8 mouse cellular contexts compared by ENCODE assay signal in the genomic region with DNA sequence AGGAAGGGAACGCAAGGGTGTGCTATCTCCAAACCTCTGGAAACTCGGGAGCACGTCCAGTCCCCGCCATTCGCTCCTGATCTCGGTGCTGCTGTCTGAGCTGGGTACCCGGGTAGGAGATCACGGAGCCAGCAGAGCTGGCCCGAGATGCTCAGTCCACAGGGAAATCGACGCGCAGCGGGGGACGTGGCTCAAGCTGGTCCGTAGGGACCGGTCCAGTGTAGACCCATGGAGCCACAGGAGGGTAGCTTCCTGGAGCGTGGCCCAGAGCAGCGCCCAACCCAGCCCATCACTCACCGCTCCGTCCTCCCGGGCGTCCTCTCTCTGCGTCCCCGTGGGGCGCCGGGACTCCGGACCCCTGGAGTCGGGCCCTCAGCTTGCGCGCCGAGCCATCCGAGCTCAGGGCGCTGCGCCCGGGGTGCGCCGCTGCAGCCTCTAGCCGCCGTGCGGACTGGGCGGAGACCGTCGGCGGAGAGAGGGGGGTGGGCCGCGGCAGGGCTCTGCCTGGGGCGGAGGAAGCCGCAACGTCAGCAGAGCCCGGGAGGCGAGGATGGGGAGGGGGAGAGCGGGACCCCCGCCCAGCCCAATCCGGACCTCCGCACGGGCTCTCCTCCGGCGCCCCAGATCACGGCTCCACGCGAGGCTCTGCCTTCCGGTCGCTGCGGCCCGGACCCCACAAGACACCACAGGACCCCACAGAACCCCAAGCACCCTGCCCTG. TPM values are rescaled to one million over a fixed set of nuclear protein-coding genes. Genes with fewer than 3 reads are reported as not detected.
DNase-seq lines count a peak whose midpoint lies in the region; ATAC-seq lines count a peak whose summit lies in the region.

No protein-coding gene starts in this region.

- 0% methylated on average over 36 of the region's 65 CpGs for WGBS in hindbrain, embryonic 16.5 days

- H3K9me3 ChIP-seq in hindbrain, embryonic 16.5 days (ENCODE audit: control insufficient read depth, low read length) = no peaks in the 10 kb centered on the region
- no peaks in the 10 kb centered on the region for H3K9me3 ChIP-seq in megakaryocyte, embryonic 14.5 days

- peak overlapping the region; percentile 78 for H3K27ac ChIP-seq in hindbrain, embryonic 16.5 days (ENCODE audit: low read depth, low read length)

- peak; percentile 18 for DNase-seq in cerebellum, postnatal 36 days
- DNase-seq in gastrocnemius, adult 8-10 months (ENCODE audit: low spot score in 2 of 2) = peak; percentile 57 to 70
- DNase-seq in left cerebral cortex, postnatal 14 days (ENCODE audit: low spot score in 2 of 2) = peak; percentile 17 to 57
- DNase-seq in right cerebral cortex, adult 2 months (ENCODE audit: low spot score in 2 of 2) = peak; percentile 37 to 55
- peak; percentile 83 for DNase-seq in yolk sac, embryonic 10.5 days (ENCODE audit: low spot score)

- no peaks in the 10 kb centered on the region for H3K27me3 ChIP-seq in hindbrain, embryonic 16.5 days (replicated peaks; ENCODE audit: control insufficient read depth, insufficient read depth, low read length)
- peaks cover 53% of the 10 kb centered on the region for H3K27me3 ChIP-seq in megakaryocyte, embryonic 14.5 days (replicated peaks)

- H3K4me1 ChIP-seq in hindbrain, embryonic 16.5 days (ENCODE audit: control insufficient read depth, insufficient read depth, low read depth, low read length) = peaks cover 4% of the 10 kb centered on the region
- H3K4me1 ChIP-seq in megakaryocyte, embryonic 14.5 days = peaks cover 15% of the 10 kb centered on the region

- H3K4me3 ChIP-seq in hindbrain, embryonic 16.5 days (ENCODE audit: low read length) = peak overlapping the region; percentile 90
- H3K4me3 ChIP-seq in megakaryocyte, embryonic 14.5 days (replicated peaks) = peak overlapping the region; percentile 90

- intact Hi-C loops in left cerebral cortex, postnatal 14 days (cut with DNase I) = no loop called here

- H3K4me2 ChIP-seq in hindbrain, embryonic 16.5 days (ENCODE audit: low read length) = peak overlapping the region; percentile 82

- peak overlapping the region; percentile 96 for H3K9ac ChIP-seq in hindbrain, embryonic 16.5 days (ENCODE audit: low read depth, low read length)

- no peaks in the 10 kb centered on the region for H3K36me3 ChIP-seq in hindbrain, embryonic 16.5 days (ENCODE audit: control insufficient read depth, insufficient read depth, low read length)
- H3K36me3 ChIP-seq in megakaryocyte, embryonic 14.5 days (replicated peaks; ENCODE audit: low read length) = no peaks in the 10 kb centered on the region

- ATAC-seq in activated CD4-positive, CD25-positive, alpha-beta regulatory T cell, adult 4 months = peak; percentile 70
- ATAC-seq in hindbrain, embryonic 16.5 days = peak; percentile 96

RNA-seq across cellular contexts. Expression of a gene that starts 0.6 kb away (rescaled TPM):
- 1 to 10 TPM; 1.0 to 2.0 TPM for polyA plus RNA-seq in activated CD4-positive, CD25-positive, alpha-beta regulatory T cell, adult 4 months (2017; shearing (Covaris generic))
- total RNA-seq in gastrocnemius, adult 8-10 months (2022) = 1 to 10 TPM; 2.4 to 3.9 (median 2.9) TPM
- 6.1 and 9.1 TPM in 2 replicates for polyA plus RNA-seq in hindbrain, embryonic 16.5 days (2015; fragmentation: Nextera tagmentation; extraction: Ambion mirVana)
- 1 to 10 TPM; 6.0 to 7.5 TPM for total RNA-seq in left cerebral cortex, postnatal 14 days (2021)
- 0.20 TPM in 1 of 2 replicates, not detected in the other for polyA plus RNA-seq in megakaryocyte, embryonic 14.5 days (2012; ENCODE audit: insufficient read depth, low replicate concordance)

Comparison
In these comparisons a context has a peak if more than half of its experiments do, and no peak if none do; other contexts are left out.
1. Peak in every context shown above with its lines: DNase-seq, ATAC-seq, H3K4me3 ChIP-seq and H3K27ac ChIP-seq.
2. DNase-seq: peak in every context shown above with its lines; median percentile 83 in yolk sac, embryonic 10.5 days; 64 in gastrocnemius, adult 8-10 months; 46 in right cerebral cortex, adult 2 months; 37 in left cerebral cortex, postnatal 14 days; 18 in cerebellum, postnatal 36 days.